Mouse (Mus musculus): Measurements from ENCODE around the gene Fxyd1. TPM values are rescaled to one million over a fixed set of nuclear protein-coding genes. Genes with fewer than 3 reads are reported as not detected.

Fxyd1 gene
- polyA plus RNA-seq, 1 experiment from 2014 or later, result 2.5 TPM

- DNase-seq (ENCODE audit: extremely low spot score, low spot score), result no peak
- H3K4me1 ChIP-seq, result peaks cover 21% of the 10 kb centered on the region
- no peak overlapping the region for H3K4me3 ChIP-seq
- WGBS, result 82% methylated on average over 7 of the region's 7 CpGs
- H3K9me3 ChIP-seq, result no peaks in the 10 kb centered on the region
- no peaks in the 10 kb centered on the region for H3K36me3 ChIP-seq (replicated peaks)
- no peaks in the 10 kb centered on the region for H3K27me3 ChIP-seq (ENCODE audit: poor library complexity, severe bottlenecking)
- no peak overlapping the region for H3K27ac ChIP-seq
Observed at GRCm38 (mm10) chr7:31074061-31074712, 17.2 kb upstream of the Fxyd1 start.

GRCm38 (mm10) chr7:31073546-31073945 lies 16.5 kb upstream of the Fxyd1 start:
- Histone ChIP-seq H3K4me3 (no peak overlapping the region), H3K36me3 (replicated peaks) (no peaks in the 10 kb centered on the region), H3K4me1 (peaks cover 21% of the 10 kb centered on the region), H3K27ac (no peak overlapping the region), H3K27me3 (ENCODE audit: poor library complexity, severe bottlenecking) (no peaks in the 10 kb centered on the region), H3K9me3 (no peaks in the 10 kb centered on the region)
- no peak for DNase-seq (ENCODE audit: extremely low spot score, low spot score)

- no peak for DNase-seq (ENCODE audit: extremely low spot score, low spot score)
- H3K27ac ChIP-seq, result no peak overlapping the region
Observed at GRCm38 (mm10) chr7:31072326-31072725, 15.3 kb upstream of the Fxyd1 start.

GRCm38 (mm10) chr7:31070324-31070723 lies 13.3 kb upstream of the Fxyd1 start:
- no peaks in the 10 kb centered on the region for H3K9me3 ChIP-seq
- no peaks in the 10 kb centered on the region for H3K36me3 ChIP-seq (replicated peaks)
- WGBS, result 84% methylated on average over 6 of the region's 6 CpGs
- no peak overlapping the region for H3K27ac ChIP-seq
- DNase-seq (ENCODE audit: extremely low spot score, low spot score), result no peak
- H3K27me3 ChIP-seq (ENCODE audit: poor library complexity, severe bottlenecking), result no peaks in the 10 kb centered on the region
- no peak overlapping the region for H3K4me3 ChIP-seq
- H3K4me1 ChIP-seq, result peaks cover 12% of the 10 kb centered on the region; the same call in 1 of the 2 replicates

More at GRCm38 (mm10) chr7:31072326-31072725, 15.3 kb upstream of the Fxyd1 start:
- no peaks in the 10 kb centered on the region for H3K36me3 ChIP-seq (replicated peaks)
- no peaks in the 10 kb centered on the region for H3K27me3 ChIP-seq (ENCODE audit: poor library complexity, severe bottlenecking)
- peaks cover 17% of the 10 kb centered on the region for H3K4me1 ChIP-seq
- no peak overlapping the region for H3K4me3 ChIP-seq
- no peaks in the 10 kb centered on the region for H3K9me3 ChIP-seq
- WGBS, result 68% methylated on average over 9 of the region's 9 CpGs

- peaks cover 12% of the 10 kb centered on the region; the same call in 1 of the 2 replicates for H3K4me1 ChIP-seq
- no peak for DNase-seq (ENCODE audit: extremely low spot score, low spot score)
- no peaks in the 10 kb centered on the region for H3K36me3 ChIP-seq (replicated peaks)
- 87% methylated on average over 14 of the region's 14 CpGs for WGBS
- no peaks in the 10 kb centered on the region for H3K27me3 ChIP-seq (ENCODE audit: poor library complexity, severe bottlenecking)
- no peak overlapping the region for H3K27ac ChIP-seq
- no peaks in the 10 kb centered on the region for H3K9me3 ChIP-seq
- H3K4me3 ChIP-seq, result no peak overlapping the region
Observed at GRCm38 (mm10) chr7:31069491-31069890, 12.5 kb upstream of the Fxyd1 start.

GRCm38 (mm10) chr7:31067836-31068235 lies 10.8 kb upstream of the Fxyd1 start:
- whole genome bisulfite sequencing, result 56% methylated on average over 5 of the region's 5 CpGs
- Histone ChIP-seq H3K4me3 (no peak overlapping the region), H3K36me3 (replicated peaks) (no peaks in the 10 kb centered on the region), H3K27ac (no peak overlapping the region), H3K27me3 (ENCODE audit: poor library complexity, severe bottlenecking) (no peaks in the 10 kb centered on the region), H3K9me3 (no peaks in the 10 kb centered on the region), H3K4me1 (peaks cover 12% of the 10 kb centered on the region; the same call in 1 of the 2 replicates)
- DNase-seq (ENCODE audit: extremely low spot score, low spot score), result no peak

GRCm38 (mm10) chr7:31063074-31063560 lies 6.1 kb upstream of the Fxyd1 start:
- Histone ChIP-seq H3K27ac (no peak overlapping the region), H3K4me3 (no peak overlapping the region), H3K27me3 (ENCODE audit: poor library complexity, severe bottlenecking) (no peaks in the 10 kb centered on the region), H3K36me3 (replicated peaks) (no peaks in the 10 kb centered on the region), H3K9me3 (no peaks in the 10 kb centered on the region), H3K4me1 (peaks cover 20% of the 10 kb centered on the region)
- WGBS, result 86% methylated on average over 12 of the region's 12 CpGs
- no peak for DNase-seq (ENCODE audit: extremely low spot score, low spot score)

GRCm38 (mm10) chr7:31060621-31061010 lies 3.6 kb upstream of the Fxyd1 start:
- Histone ChIP-seq H3K9me3 (no peaks in the 10 kb centered on the region), H3K4me1 (peaks cover 16% of the 10 kb centered on the region), H3K36me3 (replicated peaks) (no peaks in the 10 kb centered on the region), H3K4me3 (no peak overlapping the region), H3K27me3 (ENCODE audit: poor library complexity, severe bottlenecking) (peaks cover under 1% of the 10 kb centered on the region; the same call in 1 of the 2 replicates), H3K27ac (no peak overlapping the region)
- DNase-seq (ENCODE audit: extremely low spot score, low spot score), result no peak
- 86% methylated on average over 7 of the region's 7 CpGs for WGBS

- peak overlapping the region; percentile 57 for H3K27ac ChIP-seq
Observed at GRCm38 (mm10) chr7:31059919-31060620, 3.1 kb upstream of the Fxyd1 start.

GRCm38 (mm10) chr7:31059108-31059507 lies 2.1 kb upstream of the Fxyd1 start, which contains the start of gene Lgi4:
Lgi4 (plus strand) TSS chr7:31059342.
- H3K27ac ChIP-seq, result peak within 1 kb of the TSS; percentile 57
- H3K4me3 ChIP-seq, result no peak within 1 kb of the TSS
- peaks cover 16% of the 10 kb centered on the region for H3K27me3 ChIP-seq (ENCODE audit: poor library complexity, severe bottlenecking)
- peak; percentile 81 for DNase-seq (ENCODE audit: extremely low spot score, low spot score)
- WGBS, result 8% methylated on average over 2 of the region's 2 CpGs
- H3K9me3 ChIP-seq, result no peaks in the 10 kb centered on the region
- H3K4me1 ChIP-seq, result peaks cover 32% of the 10 kb centered on the region
- H3K36me3 ChIP-seq (replicated peaks), result no peaks in the 10 kb centered on the region

More at GRCm38 (mm10) chr7:31059919-31060620, 3.1 kb upstream of the Fxyd1 start:
- H3K9me3 ChIP-seq, result no peaks in the 10 kb centered on the region
- no peak for DNase-seq (ENCODE audit: extremely low spot score, low spot score)
- peaks cover 22% of the 10 kb centered on the region for H3K4me1 ChIP-seq
- peaks cover 6% of the 10 kb centered on the region for H3K27me3 ChIP-seq (ENCODE audit: poor library complexity, severe bottlenecking)
- H3K36me3 ChIP-seq (replicated peaks), result no peaks in the 10 kb centered on the region
- no peak overlapping the region for H3K4me3 ChIP-seq
- 67% methylated on average over 11 of the region's 11 CpGs for WGBS

GRCm38 (mm10) chr7:31058211-31058610 lies 1.2 kb upstream of the Fxyd1 start:
- peaks cover 25% of the 10 kb centered on the region for H3K27me3 ChIP-seq (ENCODE audit: poor library complexity, severe bottlenecking)
- no peak for DNase-seq (ENCODE audit: extremely low spot score, low spot score)
- no peaks in the 10 kb centered on the region for H3K36me3 ChIP-seq (replicated peaks)
- H3K4me1 ChIP-seq, result peaks cover 40% of the 10 kb centered on the region
- no peaks in the 10 kb centered on the region for H3K9me3 ChIP-seq
- no peak overlapping the region for H3K27ac ChIP-seq
- 87% methylated on average over 6 of the region's 6 CpGs for WGBS
- H3K4me3 ChIP-seq, result no peak overlapping the region

- H3K27me3 ChIP-seq (ENCODE audit: poor library complexity, severe bottlenecking), result peaks cover 29% of the 10 kb centered on the region
- no peaks in the 10 kb centered on the region for H3K9me3 ChIP-seq
- no peak overlapping the region for H3K27ac ChIP-seq
- DNase-seq (ENCODE audit: extremely low spot score, low spot score), result no peak
- no peak overlapping the region for H3K4me3 ChIP-seq
- no peaks in the 10 kb centered on the region for H3K36me3 ChIP-seq (replicated peaks)
- WGBS, result 80% methylated on average over 5 of the region's 5 CpGs
- H3K4me1 ChIP-seq, result peaks cover 45% of the 10 kb centered on the region
Observed at GRCm38 (mm10) chr7:31057730-31058129, 731 bp upstream of the Fxyd1 start.

GRCm38 (mm10) chr7:31056448-31056847 lies 551 bp downstream of the Fxyd1 start:
- peaks cover 58% of the 10 kb centered on the region for H3K4me1 ChIP-seq
- H3K9me3 ChIP-seq, result no peaks in the 10 kb centered on the region
- peaks cover 42% of the 10 kb centered on the region for H3K27me3 ChIP-seq (ENCODE audit: poor library complexity, severe bottlenecking)
- H3K4me3 ChIP-seq, result no peak overlapping the region
- no peaks in the 10 kb centered on the region for H3K36me3 ChIP-seq (replicated peaks)
- 87% methylated on average over 7 of the region's 7 CpGs for WGBS
- H3K27ac ChIP-seq, result no peak overlapping the region
- DNase-seq (ENCODE audit: extremely low spot score, low spot score), result no peak

Measured in forebrain, embryonic 10.5 days (tissue).